Mouse (Mus musculus) stomach, postnatal 0 days (tissue): Measurements from ENCODE around the gene Iqschfp.

Source experiments
- CTCF ChIP-seq: IDR thresholded peaks from 2 replicates; pipeline ENCODE4 v1.5.1; 2016; ENCODE audit warnings: antibody characterized with exemption, low read depth, mild to moderate bottlenecking, moderate library complexity
- EP300 ChIP-seq: optimal IDR thresholded peaks from 2 replicates; pipeline ENCODE3; 2016; ENCODE audit warnings: antibody characterized with exemption

DNA sequence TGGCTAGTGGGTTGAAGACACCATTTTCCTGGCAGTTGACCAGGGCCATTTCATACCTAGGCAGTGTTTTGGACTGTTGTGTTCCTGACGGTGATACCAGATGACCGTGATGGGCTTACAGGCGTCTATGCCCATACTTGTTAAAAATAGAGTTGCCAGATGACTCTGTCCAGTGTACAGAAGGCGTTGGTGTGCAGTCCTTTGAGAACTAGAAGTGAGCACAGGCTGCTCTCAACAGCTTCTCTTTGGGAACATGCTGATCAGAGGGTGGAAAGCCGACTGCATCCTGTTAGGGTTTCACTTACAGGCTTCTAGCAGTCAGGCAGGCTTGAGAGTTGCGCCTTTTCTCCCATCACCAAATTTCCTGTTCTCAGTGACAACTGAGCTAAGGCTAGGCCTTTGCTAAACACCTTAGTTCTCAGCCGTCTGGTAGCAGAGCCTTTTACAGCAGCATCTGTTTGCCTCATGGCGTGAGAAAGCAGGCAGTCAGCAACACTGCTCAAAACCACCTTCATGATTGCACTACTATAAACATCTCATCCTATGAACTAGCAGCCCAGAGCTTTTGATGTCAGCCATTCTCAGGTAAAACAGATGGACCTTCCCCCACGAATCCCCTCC lies 697.3 kb downstream of the Iqschfp start:
- no peak for TF ChIP-seq EP300
- no peak for TF ChIP-seq CTCF
